Mouse (Mus musculus) gastrocnemius, adult 8-10 months (tissue): ENCODE data around the gene Xrcc4. TPM values are rescaled to one million over a fixed set of nuclear protein-coding genes. Genes with fewer than 3 reads are reported as not detected.
"Not testable (repeated sequence)": the region's sequence is repeated elsewhere in the genome, so short reads cannot be mapped to it uniquely, and the experiment has no call there.

Experiments used
- DNase-seq, 2 experiments: peaks; one replicate each; pipeline ENCODE4 v3.0.0; 2022; ENCODE audit warnings: low spot score in 2 of 2
- total RNA-seq, 4 experiments: library from RNA; stranded (reverse); gene quantifications; 2 replicates each; pipeline ENCODE4 v1.2.4; 2022

The Xrcc4 gene
- total RNA-seq, 4 experiments from 2014 or later = 6.1 to 8.3 (median 7.5) TPM

- no peak for DNase-seq
Observed at GRCm38 (mm10) chr13:89827838-89828237, 261.6 kb downstream of the Xrcc4 start.

GRCm38 (mm10) chr13:89814543-89814942 lies 274.9 kb downstream of the Xrcc4 start:
- no peak for DNase-seq

GRCm38 (mm10) chr13:89812169-89812568 lies 277.2 kb downstream of the Xrcc4 start:
- DNase-seq = no peak

- no peak for DNase-seq
Observed at GRCm38 (mm10) chr13:89809024-89809423, 280.4 kb downstream of the Xrcc4 start.

GRCm38 (mm10) chr13:89801901-89802300 lies 287.5 kb downstream of the Xrcc4 start:
- DNase-seq = no peak

GRCm38 (mm10) chr13:89797721-89798120 lies 291.7 kb downstream of the Xrcc4 start:
- DNase-seq = no peak

GRCm38 (mm10) chr13:89791475-89791874 lies 297.9 kb downstream of the Xrcc4 start:
- no peak for DNase-seq

GRCm38 (mm10) chr13:89782886-89783285 lies 306.5 kb downstream of the Xrcc4 start:
- DNase-seq = no peak

GRCm38 (mm10) chr13:89780276-89780675 lies 309.1 kb downstream of the Xrcc4 start:
- no peak for DNase-seq

- DNase-seq = peak; percentile 5 to 18
Observed at GRCm38 (mm10) chr13:89779208-89779911, 310.0 kb downstream of the Xrcc4 start.

GRCm38 (mm10) chr13:89777764-89778163 lies 311.6 kb downstream of the Xrcc4 start:
- DNase-seq = no peak

- no peak for DNase-seq
Observed at GRCm38 (mm10) chr13:89777146-89777545, 312.3 kb downstream of the Xrcc4 start.

- no peak for DNase-seq
Observed at GRCm38 (mm10) chr13:89766551-89766950, 322.9 kb downstream of the Xrcc4 start.

- DNase-seq = no peak
Observed at GRCm38 (mm10) chr13:89765966-89766365, 323.4 kb downstream of the Xrcc4 start.

- DNase-seq = no peak
Observed at GRCm38 (mm10) chr13:89762339-89762738, 327.1 kb downstream of the Xrcc4 start.

- no peak for DNase-seq
Observed at GRCm38 (mm10) chr13:89756347-89756746, 333.1 kb downstream of the Xrcc4 start.

GRCm38 (mm10) chr13:89750562-89750961 lies 338.8 kb downstream of the Xrcc4 start:
- not testable (repeated sequence) for DNase-seq

GRCm38 (mm10) chr13:89743201-89743600 lies 346.2 kb downstream of the Xrcc4 start:
- DNase-seq = no peak

GRCm38 (mm10) chr13:89742686-89743200 lies 346.7 kb downstream of the Xrcc4 start:
- DNase-seq = no peak

- DNase-seq = peak in 1 of 2 experiments; percentile 10
Observed at GRCm38 (mm10) chr13:89741766-89742685, 347.4 kb downstream of the Xrcc4 start, which contains the start of gene Vcan. Gene Vcan (minus strand): TSS chr13:89742509.

- DNase-seq = peak in 1 of 2 experiments; percentile 5
Observed at GRCm38 (mm10) chr13:89741116-89741551, 348.3 kb downstream of the Xrcc4 start.
